Mouse (Mus musculus): Measurements from ENCODE around the gene Ndufs1.
A peak's percentile ranks its signal among the peaks of the same experiment; 100 is the strongest.
"Not testable (repeated sequence)": the region's sequence is repeated elsewhere in the genome, so short reads cannot be mapped to it uniquely, and the experiment has no call there.

The Ndufs1 gene

GRCm38 (mm10) chr1:63185430-63185829, 8.8 kb upstream of the Ndufs1 start:
- not testable (repeated sequence) for DNase-seq (ENCODE audit: extremely low read depth, low read depth, low spot score)

GRCm38 (mm10) chr1:63182636-63183270, 6.1 kb upstream of the Ndufs1 start:
- DNase-seq (ENCODE audit: extremely low read depth, low read depth, low spot score), result no peak

DNA sequence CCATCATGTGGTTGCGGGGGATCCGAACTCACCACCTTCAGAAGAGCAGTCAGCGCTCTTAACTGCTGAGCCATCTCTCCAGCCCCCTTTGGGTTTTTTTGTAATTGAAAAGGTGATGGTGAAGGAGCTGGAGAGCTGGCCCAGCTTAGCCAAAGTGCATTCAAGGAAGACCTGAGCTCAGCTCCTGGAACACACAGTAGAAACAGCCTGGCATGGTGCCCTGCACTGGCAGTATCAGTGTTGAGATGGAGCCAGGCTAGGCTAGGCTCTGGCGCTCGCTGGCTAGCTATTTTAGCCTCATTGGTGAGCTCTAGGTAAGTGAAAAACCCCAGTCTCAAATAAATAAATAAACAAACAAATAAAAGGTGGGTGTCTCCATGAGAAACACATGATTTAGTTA, 5.6 kb upstream of the Ndufs1 start:
- no peak for DNase-seq (ENCODE audit: extremely low read depth, low read depth, low spot score)

DNA sequence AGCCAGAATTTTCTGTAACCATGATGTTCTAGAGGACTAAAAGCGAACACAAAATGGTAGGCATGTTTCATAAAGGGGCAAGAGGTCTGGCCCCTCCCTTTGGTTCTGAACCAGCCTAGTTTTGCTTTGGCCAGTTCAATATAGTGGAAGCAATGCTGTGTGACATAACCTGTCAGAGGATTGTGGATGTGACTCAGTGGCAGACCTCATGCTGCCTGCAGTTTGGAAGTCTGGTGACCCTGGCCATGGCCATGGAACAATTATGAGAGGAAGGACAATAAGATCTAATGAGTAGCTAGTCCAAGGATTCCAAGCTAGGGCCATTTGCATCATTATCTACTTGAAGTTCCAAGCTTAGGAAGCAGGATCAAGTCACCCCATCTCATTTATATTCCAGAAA, 4.8 kb upstream of the Ndufs1 start:
- DNase-seq (ENCODE audit: extremely low read depth, low read depth, low spot score), result no peak

DNA sequence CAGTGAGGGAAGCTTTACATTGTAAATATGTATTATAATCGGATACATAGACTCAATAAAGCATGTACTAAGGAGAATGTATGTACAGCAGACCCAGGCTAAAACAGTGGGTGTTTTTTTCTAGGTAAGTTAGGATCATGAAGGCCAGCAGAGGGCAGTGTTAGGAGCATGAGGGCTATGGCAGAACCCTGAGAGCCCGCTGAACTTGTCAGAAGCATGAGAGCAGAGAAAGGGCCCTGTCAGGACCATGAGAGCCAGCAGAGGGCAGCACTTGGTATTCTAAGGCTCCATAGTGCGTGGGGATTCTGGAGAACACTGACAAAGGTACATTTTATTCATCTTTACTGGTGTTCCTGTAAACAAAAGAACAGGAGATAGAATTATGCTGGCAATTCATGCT, 4.4 kb upstream of the Ndufs1 start:
- peak; percentile 66 for DNase-seq (ENCODE audit: extremely low read depth, low read depth, low spot score)

DNA sequence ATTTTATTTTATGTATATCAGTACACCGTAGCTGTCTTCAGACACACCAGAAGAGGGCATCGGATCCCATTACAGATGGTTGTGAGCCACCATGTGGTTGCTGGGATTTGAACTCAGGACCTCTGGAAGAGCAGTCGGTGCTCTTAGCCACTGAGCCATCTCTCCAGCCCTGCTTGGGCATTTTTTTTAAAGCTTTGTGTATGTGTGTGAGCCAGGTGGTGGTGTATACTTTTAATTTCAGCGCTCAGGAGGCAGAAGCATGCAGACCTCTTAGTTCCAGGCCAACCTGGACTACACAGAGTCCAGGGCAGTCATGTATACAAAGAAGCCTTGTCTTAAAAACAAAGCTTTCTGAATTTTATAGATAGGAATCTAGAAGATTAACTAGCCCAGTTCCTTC, 3.9 kb upstream of the Ndufs1 start:
- DNase-seq (ENCODE audit: extremely low read depth, low read depth, low spot score), result not testable (repeated sequence)

DNA sequence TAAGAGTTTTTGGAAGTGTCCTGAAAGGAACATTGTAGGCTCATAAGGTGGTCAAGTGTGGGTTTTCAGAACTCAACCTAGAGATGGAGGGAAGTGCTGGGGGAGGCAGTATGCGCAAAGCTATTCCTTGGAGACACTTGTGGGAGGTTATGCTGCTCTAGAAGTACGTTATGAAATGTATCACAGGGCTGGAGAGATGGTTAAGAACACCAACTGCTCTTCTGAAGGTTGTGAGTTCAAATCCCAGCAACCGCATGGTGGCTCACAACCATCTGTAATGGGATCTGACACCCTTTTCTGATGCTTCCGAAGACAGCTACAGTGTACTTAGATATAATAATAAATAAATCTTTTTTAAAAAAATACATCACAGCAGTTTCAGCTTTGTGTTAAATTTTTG, 3.5 kb upstream of the Ndufs1 start:
- DNase-seq (ENCODE audit: extremely low read depth, low read depth, low spot score), result no peak

DNA sequence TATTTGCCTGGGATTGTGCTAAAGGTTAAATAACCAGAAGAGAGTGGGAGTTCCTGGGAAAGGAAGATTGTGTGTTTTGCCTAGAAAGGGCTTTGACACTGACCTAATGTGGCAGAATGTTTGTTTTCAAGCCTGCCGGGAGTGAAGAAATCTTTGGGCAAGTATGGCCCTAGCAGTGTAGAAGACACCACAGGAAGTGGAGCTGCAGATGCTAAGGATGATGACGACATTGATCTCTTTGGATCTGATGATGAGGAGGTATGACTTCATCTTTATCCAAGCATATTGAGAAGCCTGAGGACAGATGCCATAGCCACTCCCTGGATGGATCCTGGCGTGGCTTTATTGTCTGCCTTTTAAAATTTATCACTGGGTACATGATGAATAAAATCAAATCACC, 1.7 kb upstream of the Ndufs1 start:
- no peak for DNase-seq (ENCODE audit: extremely low read depth, low read depth, low spot score)

DNA sequence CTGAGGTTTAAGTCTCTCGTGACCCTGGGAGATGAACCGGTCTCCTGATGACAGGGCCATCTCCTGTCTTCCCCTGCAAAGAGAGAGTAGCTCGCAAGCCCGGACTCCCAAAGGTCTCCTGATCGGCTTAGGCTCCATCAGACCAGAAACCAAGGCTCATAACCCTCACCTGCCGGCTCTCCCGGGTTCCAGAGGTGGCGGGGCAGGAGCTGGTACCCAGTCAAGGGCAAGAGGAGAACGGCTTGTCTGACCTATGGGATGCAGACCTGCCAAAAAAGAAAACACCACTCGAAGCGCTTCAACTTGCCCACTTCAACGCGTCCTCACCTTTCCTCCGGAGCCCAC, 402 bp downstream of the Ndufs1 start:
- no peak for DNase-seq (ENCODE audit: extremely low read depth, low read depth, low spot score)

- DNase-seq (ENCODE audit: extremely low read depth, low read depth, low spot score), result no peak
Measured at GRCm38 (mm10) chr1:63175853-63176252, 780 bp downstream of the Ndufs1 start.

- no peak for DNase-seq (ENCODE audit: extremely low read depth, low read depth, low spot score)
Measured at GRCm38 (mm10) chr1:63168638-63169037, 8.0 kb downstream of the Ndufs1 start.

DNA sequence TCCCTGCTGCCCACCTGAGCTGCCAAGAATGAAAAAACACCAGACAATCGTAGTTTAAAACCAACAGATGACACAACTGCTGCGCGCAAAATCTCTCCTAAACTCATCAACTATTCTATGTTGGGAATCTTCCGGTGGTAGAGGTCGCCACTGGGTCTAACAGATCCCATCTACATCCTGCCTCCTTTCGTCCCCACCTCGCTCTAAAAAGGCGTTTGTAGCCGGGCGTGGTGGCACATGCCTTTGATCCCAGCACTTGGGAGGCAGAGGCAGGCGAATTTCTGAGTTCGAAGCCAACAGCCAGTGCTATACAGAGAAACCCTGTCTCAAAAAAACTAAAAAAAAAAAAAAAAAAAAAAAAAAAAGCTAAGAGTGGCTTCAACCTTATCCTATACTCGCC, 36.4 kb downstream of the Ndufs1 start:
- DNase-seq (ENCODE audit: extremely low read depth, low read depth, low spot score), result no peak

DNA sequence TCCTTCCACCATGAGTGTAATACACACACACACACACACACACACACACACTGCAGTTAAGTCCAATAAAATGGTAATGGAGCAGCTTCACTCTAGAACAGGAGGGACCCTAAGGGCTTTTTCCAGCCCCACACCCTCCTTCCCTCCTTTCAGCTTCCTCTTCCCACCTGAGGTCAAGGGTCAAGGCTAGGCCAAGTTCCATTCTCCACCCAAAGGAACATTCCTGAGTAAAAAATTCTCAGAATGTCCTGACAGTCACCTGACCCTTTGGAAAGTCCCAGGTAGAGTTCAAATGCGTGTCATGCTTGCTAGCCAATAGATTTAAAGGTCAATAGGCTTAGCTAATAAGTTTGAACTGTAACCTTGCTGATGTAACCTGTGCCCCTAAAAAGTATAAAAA, 38.0 kb downstream of the Ndufs1 start:
- DNase-seq (ENCODE audit: extremely low read depth, low read depth, low spot score), result not testable (repeated sequence)

DNA sequence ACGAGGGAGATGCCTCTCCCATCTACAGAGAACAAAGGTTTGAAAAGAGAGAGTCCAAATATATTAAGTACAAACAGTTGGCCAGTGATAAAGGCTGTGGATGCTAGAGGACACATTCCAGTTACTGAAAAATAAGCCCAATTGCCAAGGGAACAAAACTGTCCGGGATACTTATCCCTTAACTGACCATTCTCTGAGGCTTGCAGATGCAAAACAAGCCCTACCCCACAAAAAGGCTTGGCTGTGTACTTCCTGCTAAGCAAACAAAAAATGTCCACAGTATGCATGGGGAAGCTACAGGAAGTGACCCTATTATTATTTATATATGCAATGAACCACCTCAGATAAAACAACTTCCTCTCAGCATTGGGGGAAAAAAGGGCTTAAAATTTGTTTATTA, 38.7 kb downstream of the Ndufs1 start:
- no peak for DNase-seq (ENCODE audit: extremely low read depth, low read depth, low spot score)

GRCm38 (mm10) chr1:63134530-63134929, 42.1 kb downstream of the Ndufs1 start:
- no peak for DNase-seq (ENCODE audit: extremely low read depth, low read depth, low spot score)

GRCm38 (mm10) chr1:63131766-63132165, 44.9 kb downstream of the Ndufs1 start:
- DNase-seq (ENCODE audit: extremely low read depth, low read depth, low spot score), result no peak

- no peak for DNase-seq (ENCODE audit: extremely low read depth, low read depth, low spot score)
Measured at GRCm38 (mm10) chr1:63130883-63131282, 45.8 kb downstream of the Ndufs1 start.

DNA sequence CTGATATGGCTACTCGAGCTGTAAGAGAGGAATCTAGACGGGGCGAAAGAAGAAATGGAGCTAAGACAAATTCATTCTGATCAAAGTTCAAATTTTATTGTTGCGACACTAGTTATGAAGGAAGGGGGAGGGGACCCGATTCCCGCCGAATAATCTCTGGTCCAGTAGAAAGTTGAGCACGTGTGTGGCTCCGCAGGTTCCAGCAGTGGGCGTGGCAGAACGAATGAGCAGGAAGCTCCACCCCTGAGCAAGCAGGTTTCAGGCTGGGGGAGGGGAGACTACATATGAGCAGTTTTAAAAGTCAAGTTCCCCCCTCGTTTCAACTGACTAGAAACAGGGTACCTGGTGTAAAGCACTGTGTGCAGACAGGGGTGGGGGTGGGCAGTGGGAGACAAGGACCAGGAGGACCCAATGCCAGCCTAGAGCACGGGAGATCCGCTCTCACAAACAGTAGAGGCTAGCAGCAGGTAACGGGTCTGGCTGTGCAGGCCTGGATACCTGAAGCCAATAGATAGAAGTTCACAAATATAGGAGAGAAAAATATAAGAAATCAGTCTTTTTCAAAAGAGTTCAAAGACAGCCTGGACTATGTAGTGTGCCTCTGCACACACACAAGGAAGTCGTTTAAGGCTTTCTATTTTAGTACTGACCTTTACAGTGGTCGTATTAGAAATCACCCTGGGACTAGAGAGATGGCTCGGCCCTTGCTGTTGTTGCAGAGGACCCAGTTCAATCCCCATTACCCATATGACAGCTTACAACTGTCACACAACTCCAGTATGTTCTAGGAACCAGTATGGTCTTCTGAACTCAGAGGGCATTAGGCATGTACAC, 46.6 kb downstream of the Ndufs1 start:
- no peak for DNase-seq (ENCODE audit: extremely low read depth, low read depth, low spot score)

DNA sequence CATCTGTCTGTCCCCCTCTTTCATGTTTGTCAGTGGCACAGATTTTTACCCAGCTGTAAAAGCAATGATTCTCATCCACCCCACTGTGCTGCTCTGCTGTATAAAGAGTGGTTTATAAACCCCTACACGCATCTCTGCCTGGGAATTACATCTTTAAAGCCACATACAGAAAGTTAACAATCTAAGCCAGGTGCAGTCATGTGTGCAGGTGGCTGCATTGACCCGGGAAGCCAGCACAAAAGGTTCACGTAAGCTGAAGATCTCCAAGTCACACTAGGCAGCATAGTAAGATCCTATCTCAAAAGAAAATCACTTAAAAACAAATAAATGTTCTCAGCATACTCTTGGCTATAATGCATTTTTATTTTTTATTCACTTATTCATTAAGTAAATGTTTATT, 47.4 kb downstream of the Ndufs1 start:
- DNase-seq (ENCODE audit: extremely low read depth, low read depth, low spot score), result no peak

DNA sequence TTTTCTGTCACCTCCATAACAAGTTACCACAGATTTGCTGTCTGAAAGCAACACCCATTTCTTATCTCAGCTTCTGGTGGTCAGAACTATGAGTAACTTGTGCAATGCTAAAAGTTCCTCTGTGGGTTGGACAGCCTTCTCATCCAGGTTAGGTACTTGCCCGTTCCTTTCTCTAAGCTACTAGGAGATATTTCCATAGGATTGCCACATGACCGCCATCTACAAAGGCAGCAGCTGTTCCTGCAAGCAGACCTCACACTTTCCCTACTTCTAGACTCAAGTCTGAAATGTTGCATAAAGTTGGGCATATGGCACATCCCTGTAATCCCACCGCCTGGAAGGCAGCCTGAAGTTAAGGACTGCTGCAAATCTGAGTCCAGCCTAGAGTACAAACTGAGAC, 50.4 kb downstream of the Ndufs1 start:
- DNase-seq (ENCODE audit: extremely low read depth, low read depth, low spot score), result no peak

GRCm38 (mm10) chr1:63123823-63124450, 52.7 kb downstream of the Ndufs1 start:
- DNase-seq (ENCODE audit: extremely low read depth, low read depth, low spot score), result no peak

DNA sequence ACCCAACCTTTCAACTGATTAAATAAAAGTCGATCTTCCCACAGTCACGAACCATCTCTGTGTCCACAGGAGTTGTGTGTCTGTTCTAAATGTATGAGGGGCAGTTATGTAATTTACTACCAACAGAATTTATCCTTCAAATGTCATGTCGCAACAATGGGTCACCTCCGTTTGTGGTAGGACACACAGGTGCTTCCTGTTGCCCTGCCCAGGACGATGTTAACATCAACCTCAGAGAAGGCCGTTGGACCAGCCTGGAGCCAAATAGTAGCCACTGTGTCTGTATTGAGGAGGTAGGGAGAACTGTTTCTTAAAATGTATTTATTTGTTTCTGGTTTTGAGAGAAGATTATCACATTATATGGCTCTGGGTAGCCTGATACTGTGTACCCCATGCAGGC, 54.6 kb downstream of the Ndufs1 start:
- DNase-seq (ENCODE audit: extremely low read depth, low read depth, low spot score), result no peak

All from fat pad, adult 2 months (tissue).